Mouse (Mus musculus) kidney, adult 2 months (tissue): Measurements from ENCODE around the gene Nuak2. TPM values are rescaled to one million over a fixed set of nuclear protein-coding genes. Genes with fewer than 3 reads are reported as not detected.

Source experiments
- DNase-seq: peaks from one replicate; pipeline ENCODE4 v3.0.0; 2021
- H3K27ac ChIP-seq: fragments of 200-500 bp; 2 replicates; pipeline ENCODE4 v1.5.1; 2012; ENCODE audit warnings: low read depth, low read length, control low read depth, inconsistent platforms; ENCODE audit not compliant: insufficient read depth
- H3K27me3 ChIP-seq: fragments of 200-500 bp; replicated peaks from 2 replicates; pipeline ENCODE4 v1.6.1; 2012; ENCODE audit warnings: mild to moderate bottlenecking, moderate library complexity, low read length, inconsistent platforms; ENCODE audit not compliant: control insufficient read depth, insufficient read depth
- H3K36me3 ChIP-seq: fragments of 200-500 bp; 2 replicates; pipeline ENCODE4 v1.6.1; 2012; ENCODE audit warnings: mild to moderate bottlenecking, moderate library complexity, low read length, inconsistent platforms; ENCODE audit not compliant: control insufficient read depth, insufficient read depth
- H3K4me1 ChIP-seq: fragments of 200-500 bp; 2 replicates; pipeline ENCODE4 v1.6.1; 2011; ENCODE audit warnings: low read length; ENCODE audit not compliant: control insufficient read depth, insufficient read depth
- H3K4me3 ChIP-seq: fragments of 200-500 bp; 2 replicates; pipeline ENCODE4 v1.5.1; 2011; ENCODE audit warnings: mild to moderate bottlenecking, low read depth, low read length, control low read depth; ENCODE audit not compliant: insufficient read depth
- CTCF ChIP-seq: fragments of 200-500 bp; conservative IDR thresholded peaks from 2 replicates; pipeline ENCODE4 v1.5.1; 2011; ENCODE audit warnings: low read depth, mild to moderate bottlenecking, control low read depth, low read length, moderate library complexity, mixed read lengths; ENCODE audit not compliant: insufficient read depth, insufficient read length
- POLR2A ChIP-seq: fragments of 200-500 bp; IDR thresholded peaks from one replicate; pipeline ENCODE4 v1.6.1; 2011; ENCODE audit warnings: low read depth, low read length, control low read depth
- WGBS: fragments of 180-500 bp; shearing (Covaris S2); methylation state at CpG from one replicate; pipeline ENCODE4 v1.1.7; 2018; 5-methylcytosine and 5-hydroxymethylcytosine counted together
- polyA plus RNA-seq: library from polyadenylated mRNA; depleted of rRNA; stranded (reverse); fragments of >200 nt; gene quantifications from 2 replicates; pipeline ENCODE4 v1.2.3, GENCODE M21; 2012

Gene Nuak2
- polyA plus RNA-seq, 1 experiment = 56.1 TPM

DNA sequence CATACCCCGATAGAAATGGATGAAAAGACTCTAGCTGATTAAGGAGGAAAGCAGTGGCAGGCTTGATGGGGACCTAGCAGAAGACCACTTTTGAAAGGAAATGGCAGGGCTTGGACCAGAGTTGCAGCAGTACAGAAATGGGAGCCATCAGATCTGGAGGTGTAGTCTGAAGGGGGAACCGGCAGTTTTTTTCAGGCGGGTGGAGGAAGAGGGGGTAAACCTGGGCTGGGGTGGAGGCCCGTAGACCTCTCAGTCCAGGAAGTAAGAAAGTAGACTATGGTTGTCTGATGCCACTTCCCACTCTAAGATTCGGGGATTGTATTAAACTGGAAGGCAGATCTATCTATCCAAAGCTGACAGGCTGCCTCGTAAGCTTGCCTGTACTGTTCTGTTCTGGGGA, 21.0 kb downstream of the Nuak2 start:
- WGBS = 76% methylated on average over 6 of the region's 6 CpGs
- no peak overlapping the region for H3K4me3 ChIP-seq
- TF ChIP-seq CTCF = no peak
- no peak for TF ChIP-seq POLR2A
- H3K36me3 ChIP-seq = peaks cover 1% of the 10 kb centered on the region; the same call in 1 of the 2 replicates
- H3K27me3 ChIP-seq = no peaks in the 10 kb centered on the region
- no peak for DNase-seq
- peak overlapping the region; percentile 84 for H3K27ac ChIP-seq
- H3K4me1 ChIP-seq = peaks cover 65% of the 10 kb centered on the region

DNA sequence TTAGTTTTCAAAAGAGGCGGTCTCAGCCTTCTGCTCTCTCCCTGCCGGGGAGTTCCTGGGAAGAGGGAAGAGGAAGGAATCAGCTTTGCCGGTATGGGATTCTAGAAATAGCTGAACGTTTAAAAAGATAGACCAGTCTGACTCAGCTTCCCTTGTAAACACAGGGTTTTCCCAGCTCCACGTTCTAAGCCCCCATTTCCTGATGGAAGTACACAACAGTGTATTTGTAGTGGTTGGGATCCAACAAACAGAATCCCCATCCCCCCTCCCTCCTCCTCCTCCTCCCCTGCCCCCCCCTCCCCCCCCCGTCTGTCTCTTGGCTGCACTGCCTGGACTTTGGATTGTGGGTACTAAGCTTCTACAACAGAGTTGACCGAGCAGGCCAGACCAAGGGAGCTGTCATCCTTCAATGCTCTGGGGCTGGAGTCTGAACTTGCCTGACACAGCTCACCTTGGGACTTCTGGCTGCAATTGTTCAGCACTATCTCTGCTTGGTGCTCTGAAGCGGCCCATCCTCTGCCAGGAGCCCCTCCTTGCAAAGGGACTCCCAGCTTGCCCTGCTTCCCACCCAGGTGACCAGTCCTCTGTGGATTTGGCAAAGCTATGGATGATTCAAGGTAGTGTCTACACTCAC, 22.2 kb downstream of the Nuak2 start:
- peak; percentile 90 for DNase-seq
- Histone ChIP-seq H3K4me1 (peaks cover 66% of the 10 kb centered on the region), H3K27me3 (no peaks in the 10 kb centered on the region), H3K4me3 (no peak overlapping the region), H3K27ac (peak overlapping the region; percentile 65), H3K36me3 (no peaks in the 10 kb centered on the region)
- WGBS = 19% methylated on average over 8 of the region's 8 CpGs
- TF ChIP-seq CTCF = no peak

DNA sequence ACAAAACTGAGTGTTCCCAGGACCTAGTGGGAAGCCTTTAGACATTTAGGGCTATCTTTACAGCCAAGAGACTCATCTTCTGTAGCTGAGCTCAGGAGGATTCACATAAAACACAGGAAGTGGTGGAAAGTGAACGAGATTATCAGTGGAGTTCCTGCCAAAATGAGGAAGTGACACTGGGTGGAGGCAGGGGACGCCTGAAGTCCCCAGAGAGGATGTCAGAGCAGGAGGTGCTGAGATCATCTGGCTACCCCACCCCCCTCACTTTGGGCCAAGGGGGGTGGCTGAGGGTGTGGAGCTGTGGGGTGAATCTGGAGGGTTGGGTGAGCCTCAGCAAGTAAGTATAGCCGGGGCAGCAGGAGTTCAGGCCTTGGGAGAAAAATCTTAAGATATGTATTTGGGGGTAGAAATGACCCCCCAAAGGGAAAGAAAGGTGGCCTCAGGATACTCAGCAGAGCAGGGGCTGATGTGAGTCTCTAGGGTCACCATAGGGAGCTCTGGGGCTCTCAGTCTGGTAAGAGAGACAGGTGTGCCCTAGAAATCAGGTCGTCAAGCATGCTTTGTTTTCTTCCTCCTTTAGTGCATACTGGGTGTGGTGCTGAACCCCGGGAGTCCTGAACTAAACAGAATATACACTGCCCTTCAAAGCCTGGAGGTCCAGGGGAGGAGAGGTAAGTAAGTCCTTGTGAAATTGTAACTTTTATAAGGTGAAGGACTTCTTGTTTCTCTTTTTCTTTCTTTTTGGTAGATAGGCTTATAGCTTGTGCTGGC, 26.0 kb downstream of the Nuak2 start:
- peaks cover 45% of the 10 kb centered on the region for H3K4me1 ChIP-seq
- TF ChIP-seq CTCF (no peak), POLR2A (no peak)
- H3K4me3 ChIP-seq = no peak overlapping the region
- H3K27ac ChIP-seq = peak overlapping the region; percentile 80
- H3K27me3 ChIP-seq = no peaks in the 10 kb centered on the region
- WGBS = 45% methylated on average over 5 of the region's 5 CpGs
- H3K36me3 ChIP-seq = no peaks in the 10 kb centered on the region
- peak; percentile 89 for DNase-seq

DNA sequence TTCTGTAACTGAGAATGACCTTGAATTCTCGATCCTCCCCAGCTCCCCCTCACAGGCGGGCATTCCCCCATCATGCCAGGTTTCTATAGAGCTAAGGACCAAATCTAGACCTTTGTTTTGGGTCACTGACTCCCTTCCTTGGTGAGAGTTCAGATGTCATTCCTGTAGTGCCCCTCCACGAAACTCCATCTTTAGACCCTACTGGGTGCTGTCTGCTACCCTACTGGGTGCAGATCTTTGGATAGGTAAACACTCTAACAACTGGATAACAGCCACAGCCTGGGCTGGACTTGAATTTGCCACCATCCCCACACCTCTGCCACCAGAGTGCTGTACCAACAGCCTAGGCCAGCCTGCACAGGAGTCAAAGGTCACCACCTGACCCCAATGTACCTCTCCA, 26.6 kb downstream of the Nuak2 start:
- peak overlapping the region; percentile 6; the same call in 1 of the 2 replicates for H3K27ac ChIP-seq
- WGBS = 42% methylated on average over 3 of the region's 3 CpGs
- TF ChIP-seq POLR2A (no peak), CTCF (no peak)
- no peaks in the 10 kb centered on the region for H3K27me3 ChIP-seq
- no peak for DNase-seq
- no peak overlapping the region for H3K4me3 ChIP-seq
- H3K4me1 ChIP-seq = peaks cover 39% of the 10 kb centered on the region
- no peaks in the 10 kb centered on the region for H3K36me3 ChIP-seq

DNA sequence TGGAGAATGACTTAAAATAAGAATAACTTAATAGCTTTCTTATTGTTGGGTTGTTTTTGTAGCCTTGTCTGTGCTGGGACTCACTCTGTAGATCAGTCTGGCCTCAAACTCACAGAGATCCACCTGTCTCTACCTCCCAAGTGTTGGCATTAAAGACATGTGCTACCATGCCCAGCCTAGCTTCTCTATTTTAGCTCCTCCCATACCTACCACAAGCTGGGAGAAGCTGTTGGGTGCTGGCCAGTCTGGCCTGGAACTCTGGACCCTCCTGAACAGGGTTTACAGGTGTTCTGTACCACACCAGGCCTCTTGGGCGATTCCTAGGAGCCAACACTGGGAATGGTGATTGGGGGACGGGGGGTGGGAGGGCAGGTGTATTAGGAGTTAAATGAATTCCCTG, 27.3 kb downstream of the Nuak2 start:
- Histone ChIP-seq H3K4me1 (peaks cover 33% of the 10 kb centered on the region), H3K4me3 (no peak overlapping the region)
- 89% methylated on average over 2 of the region's 2 CpGs for WGBS

DNA sequence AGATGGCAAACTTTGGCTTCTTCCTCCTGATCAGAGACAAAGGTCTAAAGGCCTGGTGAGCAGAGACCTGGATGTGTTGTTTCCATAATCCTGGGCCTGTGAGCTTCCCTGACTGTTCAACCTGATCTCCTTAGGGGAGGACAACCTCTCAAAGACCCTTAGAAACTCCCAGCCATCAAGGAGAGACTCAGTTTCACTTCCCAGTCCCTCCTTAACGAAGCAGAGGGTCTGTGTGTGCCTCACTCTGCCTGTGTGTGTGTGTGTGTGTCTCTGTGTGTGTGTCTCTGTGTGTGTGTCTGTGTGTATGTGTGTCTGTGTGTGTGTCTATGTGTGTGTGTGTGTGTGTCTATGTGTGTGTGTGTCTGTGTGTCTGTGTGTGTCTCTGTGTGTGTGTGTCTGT, 27.7 kb downstream of the Nuak2 start:
- WGBS = 88% methylated on average over 1 of the region's 1 CpGs
- Histone ChIP-seq H3K4me3 (no peak overlapping the region), H3K27me3 (no peaks in the 10 kb centered on the region), H3K27ac (no peak overlapping the region), H3K36me3 (no peaks in the 10 kb centered on the region), H3K4me1 (peaks cover 28% of the 10 kb centered on the region)
- DNase-seq = no peak
- no peak for TF ChIP-seq CTCF
- no peak for TF ChIP-seq POLR2A

More for the DNA sequence above, 27.3 kb downstream of the Nuak2 start:
- no peak overlapping the region for H3K27ac ChIP-seq
- H3K27me3 ChIP-seq = no peaks in the 10 kb centered on the region
- no peaks in the 10 kb centered on the region for H3K36me3 ChIP-seq
- no peak for TF ChIP-seq POLR2A
- TF ChIP-seq CTCF = no peak
- no peak for DNase-seq

DNA sequence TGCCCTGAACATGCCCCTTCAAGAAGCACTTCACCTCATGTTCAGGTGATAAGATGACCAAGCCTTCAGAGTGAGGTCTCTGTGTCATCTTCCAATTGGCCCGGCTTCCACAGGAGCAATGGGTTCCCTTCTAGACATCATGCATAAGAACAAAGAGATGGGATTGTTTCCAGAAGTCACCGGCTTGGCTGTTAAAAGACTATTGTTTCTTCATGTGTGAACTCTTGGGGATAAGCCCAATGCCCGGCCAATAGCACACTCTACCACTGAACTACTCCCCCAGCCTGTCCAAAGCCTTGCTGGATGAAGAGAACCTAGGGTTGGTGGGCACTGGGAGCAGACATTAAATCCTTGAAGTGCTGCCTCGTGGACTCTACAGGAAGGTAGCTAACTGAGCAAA, 29.6 kb downstream of the Nuak2 start:
- Histone ChIP-seq H3K4me1 (peaks cover 24% of the 10 kb centered on the region), H3K4me3 (no peak overlapping the region), H3K27me3 (no peaks in the 10 kb centered on the region), H3K27ac (no peak overlapping the region), H3K36me3 (no peaks in the 10 kb centered on the region)
- 76% methylated on average over 4 of the region's 4 CpGs for WGBS
- no peak for DNase-seq
- TF ChIP-seq POLR2A (no peak), CTCF (no peak)
